Mouse (Mus musculus) liver, adult 2 months (tissue): ENCODE results near the gene Upk3b. TPM values are rescaled to one million over a fixed set of nuclear protein-coding genes. Genes with fewer than 3 reads are reported as not detected.

ENCODE experiments used
- DNase-seq: peaks from one replicate; pipeline ENCODE4 v3.0.0-alpha.2; 2011; ENCODE audit warnings: low read depth, low spot score; ENCODE audit errors: extremely low read depth
- H3K27ac ChIP-seq: fragments of 200-500 bp; replicated peaks from 2 replicates; pipeline ENCODE4 v1.5.1; 2012; ENCODE audit warnings: low read depth, mild to moderate bottlenecking, control low read depth, inconsistent platforms, low read length; ENCODE audit not compliant: insufficient read depth
- H3K27me3 ChIP-seq: fragments of 200-500 bp; 2 replicates; pipeline ENCODE4 v1.6.1; 2012; ENCODE audit warnings: mild to moderate bottlenecking, moderate library complexity, low read length, inconsistent platforms; ENCODE audit not compliant: control insufficient read depth, insufficient read depth
- H3K36me3 ChIP-seq: fragments of 200-500 bp; 2 replicates; pipeline ENCODE4 v1.6.1; 2012; ENCODE audit warnings: low read length, inconsistent platforms; ENCODE audit not compliant: control insufficient read depth, insufficient read depth
- H3K4me1 ChIP-seq: fragments of 200-500 bp; 2 replicates; pipeline ENCODE4 v1.6.1; 2011; ENCODE audit warnings: low read length; ENCODE audit not compliant: control insufficient read depth, insufficient read depth
- H3K4me3 ChIP-seq: fragments of 200-500 bp; 2 replicates; pipeline ENCODE4 v1.5.1; 2011; ENCODE audit warnings: low read depth, mild to moderate bottlenecking, control low read depth, low read length, moderate library complexity; ENCODE audit not compliant: insufficient read depth
- H3K79me2 ChIP-seq: fragments of 200-500 bp; 2 replicates; pipeline ENCODE4 v1.6.1; 2012; ENCODE audit warnings: inconsistent platforms, mild to moderate bottlenecking, low read length, moderate library complexity; ENCODE audit not compliant: control insufficient read depth, insufficient read depth
- H3K9ac ChIP-seq: fragments of 200-500 bp; 2 replicates; pipeline ENCODE4 v1.6.1; 2012; ENCODE audit warnings: low read depth, mild to moderate bottlenecking, control low read depth, inconsistent platforms, low read length
- CTCF ChIP-seq: fragments of 200-500 bp; IDR thresholded peaks from 2 replicates; pipeline ENCODE4 v1.5.1; 2011; ENCODE audit warnings: low read depth, low read length, control low read depth
- POLR2A ChIP-seq: fragments of 200-500 bp; IDR thresholded peaks from 2 replicates; pipeline ENCODE4 v1.6.1; 2011; ENCODE audit warnings: low read length, control low read depth; ENCODE audit not compliant: insufficient read depth; ENCODE audit errors: extremely low read depth
- WGBS: fragments of 180-500 bp; shearing (Covaris S2); methylation state at CpG from one replicate; pipeline ENCODE4 v1.1.7; 2018; 5-methylcytosine and 5-hydroxymethylcytosine counted together
- polyA plus RNA-seq: library from polyadenylated mRNA; depleted of rRNA; stranded (reverse); fragments of >200 nt; gene quantifications from 2 replicates; pipeline ENCODE4 v1.2.3, GENCODE M21; 2012
- total RNA-seq: library from RNA; depleted of rRNA; stranded (reverse); fragments of >200 nt; gene quantifications from 2 replicates; pipeline ENCODE4 v1.2.3, GENCODE M21; 2014

Upk3b gene
- total and polyA plus RNA-seq, 2 experiments, result 0.55 to 1.3 TPM

DNA sequence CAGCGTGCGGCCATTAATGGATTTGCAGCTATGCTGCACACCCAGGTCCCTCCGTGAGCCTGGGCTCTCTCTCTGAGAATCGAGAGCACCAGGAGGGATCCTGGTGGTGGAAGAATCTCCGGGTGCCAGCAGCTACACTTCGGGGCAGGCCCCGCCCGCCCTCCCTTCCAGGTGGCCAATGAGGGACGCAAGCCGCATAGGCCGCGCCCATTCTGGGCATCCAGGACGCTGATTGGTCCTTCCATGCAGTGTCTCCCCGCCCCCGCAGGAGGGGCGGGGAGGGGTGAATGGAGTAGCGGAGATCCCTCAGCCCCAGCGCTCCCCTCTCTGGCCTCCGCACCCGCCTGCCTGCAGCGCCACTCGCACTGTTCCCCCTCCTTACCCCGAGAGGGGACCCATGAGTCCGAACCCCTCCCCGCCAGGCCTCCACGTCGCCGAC lies 45.4 kb downstream of the Upk3b start, which contains the start of gene Rasa4:
TSS of gene Rasa4 (plus strand) at position 248 of the 439 bp plus-strand sequence.
- H3K9ac ChIP-seq, result peak within 1 kb of the TSS; percentile 76
- H3K27me3 ChIP-seq, result 0 out of 2 replicates have a peak, but pooled peaks cover 6% of the 10 kb centered on the region
- WGBS, result under 1% methylated on average over 28 of the region's 28 CpGs
- no peaks in the 10 kb centered on the region for H3K36me3 ChIP-seq
- peak; percentile 64 for DNase-seq
- no peak within 1 kb of the TSS for H3K27ac ChIP-seq
- peak within 1 kb of the TSS; percentile 75 for H3K4me3 ChIP-seq
- TF ChIP-seq CTCF (no peak), POLR2A (no peak)
- H3K79me2 ChIP-seq, result no peaks in the 10 kb centered on the region
- peaks cover 2% of the 10 kb centered on the region for H3K4me1 ChIP-seq

DNA sequence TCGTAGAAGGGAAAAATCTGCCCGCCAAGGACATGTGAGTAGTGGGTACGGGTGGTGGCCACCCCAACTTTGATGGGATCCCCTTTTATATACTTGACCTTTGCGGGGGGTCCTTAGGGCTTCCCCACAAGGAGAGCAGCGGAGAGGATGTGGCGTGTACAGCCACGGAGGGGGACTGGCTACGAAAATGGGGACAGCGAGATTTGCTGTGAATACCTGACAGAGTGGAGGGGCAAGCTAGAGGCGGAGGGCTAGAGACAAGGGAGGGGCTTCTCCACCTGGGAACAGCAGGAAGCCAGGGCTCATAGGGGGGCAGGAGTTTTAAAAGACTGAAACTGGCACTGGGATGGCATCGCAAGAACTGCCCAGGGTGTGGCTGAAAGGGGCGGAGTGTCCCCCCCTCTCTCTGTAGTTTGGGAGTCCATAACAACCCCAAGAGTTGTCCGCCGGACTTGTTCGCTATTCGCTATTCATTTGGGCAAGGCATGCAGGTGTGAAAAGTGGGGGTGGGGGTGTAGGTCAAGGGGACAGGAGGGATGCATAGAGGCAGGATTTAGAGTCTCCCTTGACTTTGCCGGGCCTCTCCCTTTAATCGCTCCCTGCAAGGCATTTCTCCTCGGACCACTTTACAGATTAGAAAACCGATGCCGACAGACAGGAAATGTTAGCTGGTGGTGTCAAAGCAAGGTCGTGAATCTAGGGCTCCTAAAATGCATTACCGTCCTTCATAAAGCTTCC lies 46.0 kb downstream of the Upk3b start:
- Histone ChIP-seq H3K27me3 (0 out of 2 replicates have a peak, but pooled peaks cover 6% of the 10 kb centered on the region), H3K4me3 (peak overlapping the region; percentile 75), H3K79me2 (no peaks in the 10 kb centered on the region), H3K27ac (no peak overlapping the region), H3K36me3 (no peaks in the 10 kb centered on the region), H3K9ac (peak overlapping the region; percentile 76), H3K4me1 (peaks cover 2% of the 10 kb centered on the region)
- 5% methylated on average over 23 of the region's 23 CpGs for WGBS
- TF ChIP-seq CTCF, result no peak
- TF ChIP-seq POLR2A, result no peak
- DNase-seq, result no peak

DNA sequence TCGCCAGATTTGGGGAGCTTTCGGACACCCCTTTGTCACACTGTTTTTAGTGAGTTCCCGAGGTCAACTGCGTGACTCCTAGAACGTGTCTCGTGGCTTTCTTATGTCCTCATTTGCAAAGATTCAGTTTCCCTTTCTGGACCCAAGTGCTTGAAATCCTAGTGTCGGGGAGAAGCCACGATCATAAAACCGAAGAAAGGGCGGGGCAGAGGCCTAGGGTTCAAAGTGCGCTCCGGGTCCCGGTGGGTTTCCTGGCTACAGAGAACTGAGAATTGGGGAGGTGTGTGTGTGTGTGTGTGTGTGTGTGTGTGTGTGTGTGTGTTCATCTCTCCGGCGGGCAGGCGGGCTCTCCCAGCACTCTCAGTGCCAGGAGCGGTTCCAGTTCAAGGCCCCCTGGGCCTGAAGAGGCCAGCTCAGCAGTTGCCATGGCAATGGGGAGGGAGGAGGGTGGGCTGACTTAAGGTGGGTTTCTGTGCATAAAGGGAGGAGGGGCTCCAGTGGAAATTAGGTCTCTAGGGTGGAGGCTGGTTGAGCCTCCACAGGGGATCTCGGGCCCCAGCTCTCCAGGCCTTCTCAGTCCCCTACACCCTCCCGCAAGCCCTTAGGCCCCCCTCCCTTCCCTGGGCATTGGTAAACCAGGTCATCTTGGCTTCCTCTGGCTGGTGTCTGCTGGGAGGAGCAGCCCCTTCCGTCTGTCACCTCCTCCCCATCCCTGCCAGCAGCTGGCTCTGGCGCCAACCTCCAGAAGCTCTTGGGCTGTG lies 46.8 kb downstream of the Upk3b start:
- TF ChIP-seq CTCF (no peak), POLR2A (no peak)
- DNase-seq, result peak; percentile 34
- Histone ChIP-seq H3K4me1 (peaks cover 2% of the 10 kb centered on the region), H3K27ac (peak overlapping the region; percentile 54; the same call in 1 of the 2 replicates), H3K4me3 (peak overlapping the region; percentile 75), H3K27me3 (0 out of 2 replicates have a peak, but pooled peaks cover 6% of the 10 kb centered on the region), H3K79me2 (no peaks in the 10 kb centered on the region), H3K9ac (peak overlapping the region; percentile 25; the same call in 1 of the 2 replicates), H3K36me3 (no peaks in the 10 kb centered on the region)
- 35% methylated on average over 20 of the region's 21 CpGs for WGBS

DNA sequence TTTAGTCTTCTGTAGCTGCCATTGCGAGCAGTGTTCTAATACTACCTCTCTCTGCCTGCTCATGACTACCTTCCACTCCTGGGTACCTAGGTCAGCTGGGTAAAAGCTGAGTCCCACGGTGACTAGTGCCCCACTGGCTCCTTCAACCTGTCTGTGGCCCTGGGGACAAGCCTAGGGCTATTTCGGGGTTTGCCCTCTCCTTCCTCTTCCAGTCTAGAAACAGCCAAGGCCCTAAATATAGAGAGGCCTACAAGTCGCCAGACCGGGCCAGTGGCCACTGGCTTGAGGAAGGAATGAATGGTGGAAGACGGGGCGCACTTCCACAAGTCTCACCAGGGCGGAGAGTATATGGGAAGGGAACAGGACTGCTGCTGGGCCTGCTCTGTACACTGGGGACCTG lies 48.0 kb downstream of the Upk3b start:
- Histone ChIP-seq H3K36me3 (no peaks in the 10 kb centered on the region), H3K27me3 (0 out of 2 replicates have a peak, but pooled peaks cover 6% of the 10 kb centered on the region), H3K27ac (no peak overlapping the region), H3K9ac (no peak overlapping the region), H3K4me1 (peaks cover 2% of the 10 kb centered on the region), H3K79me2 (no peaks in the 10 kb centered on the region), H3K4me3 (no peak overlapping the region)
- DNase-seq, result no peak
- WGBS, result 84% methylated on average over 8 of the region's 8 CpGs
- TF ChIP-seq POLR2A (no peak), CTCF (no peak)

DNA sequence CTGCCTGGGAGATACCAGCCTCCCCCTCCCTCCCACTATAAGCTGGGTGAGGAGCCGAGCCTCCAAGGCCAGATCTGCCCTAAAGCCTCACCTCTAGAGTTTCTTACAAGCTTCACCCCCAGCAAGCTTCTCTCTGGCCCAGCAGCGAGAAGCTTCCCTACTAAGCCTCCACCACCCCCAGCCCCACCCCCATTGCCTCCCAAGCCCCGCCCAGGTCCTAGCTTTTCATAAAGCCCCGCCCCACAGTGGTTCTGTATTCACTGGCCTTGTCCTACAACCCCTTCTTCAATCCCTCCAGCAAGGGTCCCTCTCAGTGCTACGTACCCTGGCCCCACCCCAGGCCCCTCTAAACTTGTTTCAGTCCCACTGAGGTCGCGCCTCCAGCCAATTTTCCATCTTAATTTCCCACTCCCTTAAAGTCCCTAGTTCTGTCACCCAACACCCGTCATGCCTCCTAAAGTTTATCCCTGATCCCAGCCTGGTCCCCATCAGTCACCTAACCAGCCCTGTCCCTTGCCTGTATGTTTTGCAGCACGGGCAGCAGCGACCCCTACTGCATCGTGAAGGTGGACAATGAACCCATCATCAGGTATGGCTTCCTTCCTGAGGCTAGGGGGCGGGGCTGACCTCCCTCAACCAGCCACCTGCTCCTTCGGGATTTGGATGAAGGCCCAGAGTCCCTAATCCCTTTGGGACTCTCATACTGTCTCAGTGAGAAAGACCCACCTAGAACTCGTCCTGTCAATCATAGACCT lies 50.7 kb downstream of the Upk3b start:
- Histone ChIP-seq H3K27ac (no peak overlapping the region), H3K79me2 (no peaks in the 10 kb centered on the region), H3K36me3 (no peaks in the 10 kb centered on the region), H3K9ac (no peak overlapping the region), H3K4me3 (no peak overlapping the region), H3K27me3 (0 out of 2 replicates have a peak, but pooled peaks cover 4% of the 10 kb centered on the region), H3K4me1 (no peaks in the 10 kb centered on the region)
- no peak for TF ChIP-seq POLR2A
- TF ChIP-seq CTCF, result 0 out of 2 replicates have a peak, but pooled peaks have one; percentile 23
- WGBS, result 28% methylated on average over 14 of the region's 14 CpGs
- DNase-seq, result no peak
